Mouse (Mus musculus): ENCODE measurements around the gene Atat1. TPM values are rescaled to one million over a fixed set of nuclear protein-coding genes. Genes with fewer than 3 reads are reported as not detected.
"Not testable (repeated sequence)": the region's sequence is repeated elsewhere in the genome, so short reads cannot be mapped to it uniquely, and the experiment has no call there.

Gene Atat1
- total RNA-seq (2021): 1 to 10 TPM; 3.0 to 3.2 TPM
- long read RNA-seq, experiment 1, partial matches to known transcripts: 1 of 4 reads
- long read RNA-seq, experiment 1, other reads (novel, unspliced or antisense): 2 of 4 reads
- long read RNA-seq, experiment 2, partial matches to known transcripts: 0 of 7 reads
- long read RNA-seq, experiment 2, other reads (novel, unspliced or antisense): 4 of 7 reads

- DNase-seq: peak; percentile 91 to 92
- intact Hi-C loops (cut with DNase I): no loop called here
These were observed at the start of gene Atat1 for GRCm38 (mm10) chr17:35909919-35910369. TSS of gene Atat1 (minus strand) at chr17:35910075.

GRCm38 (mm10) chr17:35958533-35959223 is 48.8 kb upstream of the Atat1 start:
- intact Hi-C loops (cut with DNase I): no loop called here
- DNase-seq: no peak

- no peak for DNase-seq
- intact Hi-C loops (cut with DNase I): no loop called here
These were observed 44.8 kb upstream of the Atat1 start for GRCm38 (mm10) chr17:35954665-35955064.

- intact Hi-C loops (cut with DNase I); DNase-seq: not testable (repeated sequence)
These were observed 42.7 kb upstream of the Atat1 start for GRCm38 (mm10) chr17:35952559-35952958.

- DNase-seq; intact Hi-C loops (cut with DNase I): not testable (repeated sequence)
These were observed 41.1 kb upstream of the Atat1 start for GRCm38 (mm10) chr17:35950946-35951345.

GRCm38 (mm10) chr17:35939941-35940340 is 30.1 kb upstream of the Atat1 start:
- intact Hi-C loops (cut with DNase I): loop anchor here (2.0 kb wide), 1 partner anchor 53 kb away; no protein-coding TSS in a partner anchor
- DNase-seq: no peak

GRCm38 (mm10) chr17:35939108-35939507 is 29.2 kb upstream of the Atat1 start:
- DNase-seq: no peak
- intact Hi-C loops (cut with DNase I): loop anchor here (2.0 kb wide), 1 partner anchor 54 kb away; no protein-coding TSS in a partner anchor

- no peak for DNase-seq
- intact Hi-C loops (cut with DNase I): loop anchor here (2.0 kb wide), 1 partner anchor 55 kb away; no protein-coding TSS in a partner anchor
These were observed 27.9 kb upstream of the Atat1 start for GRCm38 (mm10) chr17:35937700-35938348.

- intact Hi-C loops (cut with DNase I); DNase-seq: not testable (repeated sequence)
These were observed 25.9 kb upstream of the Atat1 start for GRCm38 (mm10) chr17:35935763-35936162.

- intact Hi-C loops (cut with DNase I): no loop called here
- DNase-seq: no peak
These were observed 22.7 kb upstream of the Atat1 start for GRCm38 (mm10) chr17:35932608-35933007.

- intact Hi-C loops (cut with DNase I): no loop called here
These were observed 20.8 kb upstream of the Atat1 start for GRCm38 (mm10) chr17:35930627-35931026.

GRCm38 (mm10) chr17:35929534-35929933 is 19.7 kb upstream of the Atat1 start:
- DNase-seq: no peak
- intact Hi-C loops (cut with DNase I): no loop called here

More at GRCm38 (mm10) chr17:35930627-35931026, 20.8 kb upstream of the Atat1 start:
- no peak for DNase-seq

- DNase-seq: no peak
- intact Hi-C loops (cut with DNase I): no loop called here
These were observed 17.6 kb upstream of the Atat1 start for GRCm38 (mm10) chr17:35927471-35927870.

- intact Hi-C loops (cut with DNase I): no loop called here
These were observed 13.4 kb upstream of the Atat1 start for GRCm38 (mm10) chr17:35923281-35923680.

GRCm38 (mm10) chr17:35922566-35922965 is 12.7 kb upstream of the Atat1 start:
- intact Hi-C loops (cut with DNase I): no loop called here
- DNase-seq: no peak

More at GRCm38 (mm10) chr17:35923281-35923680, 13.4 kb upstream of the Atat1 start:
- DNase-seq: no peak

GRCm38 (mm10) chr17:35921710-35922109 is 11.8 kb upstream of the Atat1 start:
- intact Hi-C loops (cut with DNase I): no loop called here
- no peak for DNase-seq

GRCm38 (mm10) chr17:35920862-35921562 is 11.1 kb upstream of the Atat1 start:
- DNase-seq: no peak
- intact Hi-C loops (cut with DNase I): no loop called here

GRCm38 (mm10) chr17:35920384-35920783 is 10.5 kb upstream of the Atat1 start:
- DNase-seq: no peak
- intact Hi-C loops (cut with DNase I): no loop called here

GRCm38 (mm10) chr17:35919864-35920301 is 10.0 kb upstream of the Atat1 start:
- DNase-seq: no peak
- intact Hi-C loops (cut with DNase I): no loop called here

- intact Hi-C loops (cut with DNase I): no loop called here
- peak; percentile 83 to 94 for DNase-seq
These were observed 9.3 kb upstream of the Atat1 start for GRCm38 (mm10) chr17:35919060-35919715.

Measured in gastrocnemius, postnatal 36 days (tissue).